Mouse (Mus musculus): ENCODE data around the gene Awat1. TPM values are rescaled to one million over a fixed set of nuclear protein-coding genes. Genes with fewer than 3 reads are reported as not detected.

Gene Awat1
- total RNA-seq (2021), result not detected
- long read RNA-seq, experiment 1, result 0 reads
- long read RNA-seq, experiment 2, result 0 reads

GRCm38 (mm10) chrX:100571951-100572350 lies at the start of gene Awat1:
Gene Awat1, plus strand, starts transcription at chrX:100572251.
- DNase-seq, result no peak

- no peak for DNase-seq
Observed at GRCm38 (mm10) chrX:100524471-100524870, 47.6 kb upstream of the Awat1 start, which contains the start of gene Dgat2l6. Gene Dgat2l6, plus strand, starts transcription at chrX:100524838.

- DNase-seq, result no peak
Observed at GRCm38 (mm10) chrX:100556026-100556425, 16.0 kb upstream of the Awat1 start.

GRCm38 (mm10) chrX:100565696-100566095 lies 6.4 kb upstream of the Awat1 start:
- no peak for DNase-seq

- no peak for DNase-seq
Observed at GRCm38 (mm10) chrX:100594791-100595190, 22.7 kb downstream of the Awat1 start, which contains the start of gene P2ry4. Gene P2ry4, minus strand, starts transcription at chrX:100594869.

GRCm38 (mm10) chrX:100597439-100597838 lies 25.4 kb downstream of the Awat1 start:
- no peak for DNase-seq

- DNase-seq, result no peak
Observed at GRCm38 (mm10) chrX:100599755-100600154, 27.7 kb downstream of the Awat1 start.

GRCm38 (mm10) chrX:100605314-100605713 lies 33.3 kb downstream of the Awat1 start, which contains the start of gene Arr3:
Gene Arr3, plus strand, starts transcription at chrX:100605497.
- DNase-seq, result no peak

- DNase-seq, result no peak
Observed at GRCm38 (mm10) chrX:100618488-100618887, 46.4 kb downstream of the Awat1 start.

- no peak for DNase-seq
Observed at GRCm38 (mm10) chrX:100621366-100621765, 49.3 kb downstream of the Awat1 start.

GRCm38 (mm10) chrX:100624242-100624641 lies 52.2 kb downstream of the Awat1 start:
- DNase-seq, result no peak

- no peak for DNase-seq
Observed at GRCm38 (mm10) chrX:100625146-100625545, 53.1 kb downstream of the Awat1 start.

- no peak for DNase-seq
Observed at GRCm38 (mm10) chrX:100625546-100625801, 53.4 kb downstream of the Awat1 start, which contains the start of gene Kif4. Gene Kif4, plus strand, starts transcription at chrX:100625737.

- DNase-seq, result peak; percentile 90
Observed at GRCm38 (mm10) chrX:100625802-100626793, 54.0 kb downstream of the Awat1 start, which contains the start of gene Pdzd11. Gene Pdzd11, minus strand, starts transcription at chrX:100626568.

Other genes starting within 250 kb of the Awat1 start
- not detected for gene Otud6a, start 143.2 kb upstream of the Awat1 start, total RNA-seq (2021)
- gene Awat2, start 129.5 kb upstream of the Awat1 start, total RNA-seq (2021), result under 1 TPM in 1 of 2 experiments, not detected in 1; 0.13 TPM
- gene Igbp1, start 78.0 kb upstream of the Awat1 start, total RNA-seq (2021), result 10 to 100 TPM; 30.5 to 36.0 TPM
- gene Dgat2l6, start 47.4 kb upstream of the Awat1 start, total RNA-seq (2021), result under 1 TPM; 0.11 to 0.20 TPM
- not detected for gene P2ry4, start 22.6 kb downstream of the Awat1 start, total RNA-seq (2021)
- gene Arr3, start 33.2 kb downstream of the Awat1 start, total RNA-seq (2021), result not detected
- gene Kif4, start 53.5 kb downstream of the Awat1 start, total RNA-seq (2021), result under 1 TPM; 0.15 to 0.46 TPM
- gene Pdzd11, start 54.3 kb downstream of the Awat1 start, total RNA-seq (2021), result 10 to 100 TPM; 16.6 to 16.7 TPM
- gene Gdpd2, start 157.6 kb downstream of the Awat1 start, total RNA-seq (2021), result not detected
- gene Dlg3, start 195.5 kb downstream of the Awat1 start, total RNA-seq (2021), result 1 to 10 TPM; 1.1 TPM